Mouse (Mus musculus) liver, embryonic 14.5 days (tissue): ENCODE data around the gene Tmcc3.

Experiments
- CTCF ChIP-seq: IDR thresholded peaks from 2 replicates; pipeline ENCODE4 v1.5.1; 2016; ENCODE audit warnings: antibody characterized with exemption, low read depth, control low read depth
- EP300 ChIP-seq: IDR thresholded peaks from 2 replicates; pipeline ENCODE4 v1.6.1; 2016; ENCODE audit warnings: antibody characterized with exemption, low read depth

DNA sequence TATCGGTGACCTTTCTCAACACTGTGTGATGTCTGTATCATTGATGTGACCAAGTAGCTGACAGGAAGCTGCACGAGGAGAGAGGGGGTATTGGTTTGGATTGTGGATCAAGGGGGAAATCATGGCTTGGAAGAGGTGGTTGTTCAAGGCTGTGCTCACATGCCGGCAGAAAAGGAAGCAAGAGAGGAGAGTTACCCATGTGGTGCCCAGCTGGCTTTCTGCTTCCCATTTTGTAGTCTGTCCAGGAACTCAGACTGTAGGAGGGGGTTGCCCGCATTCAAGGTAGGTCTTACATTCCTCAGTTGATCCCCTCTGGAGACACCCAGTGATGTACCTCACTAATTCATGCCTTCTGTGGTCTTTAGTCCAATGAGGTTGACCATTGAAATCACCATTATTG, 42.3 kb downstream of the Tmcc3 start:
- no peak for TF ChIP-seq CTCF
- TF ChIP-seq EP300, result no peak
